Mouse (Mus musculus) forebrain, embryonic 11.5 days (tissue): ENCODE results near the gene Wfdc1. TPM values are rescaled to one million over a fixed set of nuclear protein-coding genes. Genes with fewer than 3 reads are reported as not detected.

ENCODE experiments used
- ATAC-seq: fragments of 200-750 bp; cut with Nextera tagmentation; replicated peaks from 2 replicates; pipeline ENCODE4 v1.8.0; 2017; ENCODE audit warnings: moderate TSS enrichment; ENCODE audit not compliant: low FRiP score
- DNase-seq: peaks from one replicate; pipeline ENCODE4 v3.0.0-alpha.2; 2017; ENCODE audit warnings: low spot score
- H3K27ac ChIP-seq: fragments of 300-500 bp; sonication (generic); 2 replicates; pipeline ENCODE4 v1.5.1; 2014; ENCODE audit warnings: low read depth, low read length
- H3K27me3 ChIP-seq: fragments of 300-500 bp; sonication (generic); 2 replicates; pipeline ENCODE4 v1.6.1; 2014; ENCODE audit warnings: mild to moderate bottlenecking, low read length, mixed read lengths; ENCODE audit not compliant: control insufficient read depth, insufficient read depth
- H3K36me3 ChIP-seq: fragments of 300-500 bp; sonication (generic); 2 replicates; pipeline ENCODE4 v1.6.1; 2014; ENCODE audit warnings: mild to moderate bottlenecking, low read length, moderate library complexity, mixed read lengths; ENCODE audit not compliant: control insufficient read depth, insufficient read depth
- H3K4me1 ChIP-seq: fragments of 300-500 bp; sonication (generic); replicated peaks from 2 replicates; pipeline ENCODE4 v1.6.1; 2014; ENCODE audit warnings: low read length, mixed read lengths; ENCODE audit not compliant: control insufficient read depth, insufficient read depth
- H3K4me2 ChIP-seq: fragments of 300-500 bp; sonication (generic); 2 replicates; pipeline ENCODE4 v1.6.1; 2014; ENCODE audit warnings: low read depth, mild to moderate bottlenecking, low read length, moderate library complexity, mixed read lengths; ENCODE audit not compliant: severe bottlenecking
- H3K4me3 ChIP-seq: fragments of 300-500 bp; sonication (generic); 2 replicates; pipeline ENCODE4 v1.5.1; 2014; ENCODE audit warnings: low read depth, low read length
- H3K9ac ChIP-seq: fragments of 300-500 bp; sonication (generic); 2 replicates; pipeline ENCODE4 v1.6.1; 2014; ENCODE audit warnings: low read length
- H3K9me3 ChIP-seq: fragments of 300-500 bp; sonication (generic); 2 replicates; pipeline ENCODE4 v1.6.1; 2016; ENCODE audit warnings: low read length, mixed read lengths; ENCODE audit not compliant: control insufficient read depth
- WGBS: fragments of 180-500 bp; shearing (Covaris S2); extraction: QIAGEN DNeasy Blood & Tissue Kit; methylation state at CpG from one replicate; pipeline ENCODE4 v1.1.7; 2014; 5-methylcytosine and 5-hydroxymethylcytosine counted together
- polyA plus RNA-seq: library from polyadenylated mRNA; unstranded; fragments of >200 nt; fragmentation: Nextera tagmentation; extraction: Ambion mirVana; gene quantifications from 2 replicates; pipeline ENCODE4 v1.2.1, GENCODE M21; 2014

The Wfdc1 gene
- polyA plus RNA-seq, 1 experiment from 2014 or later, result 0.63 TPM

- Histone ChIP-seq H3K36me3 (no peaks in the 10 kb centered on the region), H3K9me3 (no peaks in the 10 kb centered on the region), H3K4me2 (no peak overlapping the region), H3K9ac (no peak overlapping the region; the same call in 1 of the 2 replicates), H3K27me3 (peaks cover 15% of the 10 kb centered on the region; the same call in 1 of the 2 replicates), H3K27ac (no peak overlapping the region), H3K4me1 (peaks cover 7% of the 10 kb centered on the region; the same call in 1 of the 2 replicates), H3K4me3 (no peak overlapping the region)
- DNase-seq (peak; percentile 65), ATAC-seq (no peak)
- 17% methylated on average over 14 of the region's 14 CpGs for WGBS
These were observed 31.4 kb upstream of the Wfdc1 start for GRCm38 (mm10) chr8:119634616-119635336.

- 35% methylated on average over 6 of the region's 6 CpGs for WGBS
- Histone ChIP-seq H3K9ac (no peak within 1 kb of the TSS; the same call in 1 of the 2 replicates), H3K4me2 (no peak within 1 kb of the TSS), H3K27ac (no peak within 1 kb of the TSS), H3K27me3 (peaks cover 15% of the 10 kb centered on the region; the same call in 1 of the 2 replicates), H3K9me3 (no peaks in the 10 kb centered on the region), H3K36me3 (no peaks in the 10 kb centered on the region), H3K4me1 (peaks cover 7% of the 10 kb centered on the region; the same call in 1 of the 2 replicates), H3K4me3 (no peak within 1 kb of the TSS)
- no peak for ATAC-seq
- DNase-seq, result no peak
These were observed 30.8 kb upstream of the Wfdc1 start, which contains the start of gene Kcng4 for GRCm38 (mm10) chr8:119635378-119635777. Kcng4 (minus strand) TSS chr8:119635680.

- peaks cover 7% of the 10 kb centered on the region; the same call in 1 of the 2 replicates for H3K4me1 ChIP-seq
- no peak overlapping the region for H3K9ac ChIP-seq
- DNase-seq (no peak), ATAC-seq (no peak)
- 65% methylated on average over 2 of the region's 2 CpGs for WGBS
- H3K27ac ChIP-seq, result no peak overlapping the region
- H3K4me2 ChIP-seq, result no peak overlapping the region
- H3K4me3 ChIP-seq, result no peak overlapping the region
- no peaks in the 10 kb centered on the region for H3K9me3 ChIP-seq
- H3K27me3 ChIP-seq, result peaks cover 15% of the 10 kb centered on the region; the same call in 1 of the 2 replicates
- no peaks in the 10 kb centered on the region for H3K36me3 ChIP-seq
These were observed 30.2 kb upstream of the Wfdc1 start for GRCm38 (mm10) chr8:119635958-119636357.

GRCm38 (mm10) chr8:119636766-119637165, 29.4 kb upstream of the Wfdc1 start:
- 61% methylated on average over 7 of the region's 7 CpGs for WGBS
- DNase-seq (no peak), ATAC-seq (no peak)
- Histone ChIP-seq H3K27ac (no peak overlapping the region), H3K27me3 (peaks cover 15% of the 10 kb centered on the region; the same call in 1 of the 2 replicates), H3K4me3 (no peak overlapping the region), H3K9me3 (no peaks in the 10 kb centered on the region), H3K4me2 (no peak overlapping the region), H3K4me1 (peaks cover 7% of the 10 kb centered on the region; the same call in 1 of the 2 replicates), H3K9ac (no peak overlapping the region; the same call in 1 of the 2 replicates), H3K36me3 (no peaks in the 10 kb centered on the region)

GRCm38 (mm10) chr8:119637381-119637780, 28.8 kb upstream of the Wfdc1 start:
- H3K27ac ChIP-seq, result no peak overlapping the region
- ATAC-seq, result no peak
- no peaks in the 10 kb centered on the region for H3K9me3 ChIP-seq
- WGBS, result 87% methylated on average over 4 of the region's 4 CpGs
- no peak overlapping the region for H3K4me3 ChIP-seq
- H3K9ac ChIP-seq, result no peak overlapping the region
- no peak for DNase-seq
- no peak overlapping the region for H3K4me2 ChIP-seq
- H3K36me3 ChIP-seq, result no peaks in the 10 kb centered on the region
- H3K4me1 ChIP-seq, result peaks cover 7% of the 10 kb centered on the region; the same call in 1 of the 2 replicates
- peaks cover 13% of the 10 kb centered on the region; the same call in 1 of the 2 replicates for H3K27me3 ChIP-seq

- no peak overlapping the region for H3K27ac ChIP-seq
- H3K9ac ChIP-seq, result no peak overlapping the region
- no peaks in the 10 kb centered on the region for H3K36me3 ChIP-seq
- H3K27me3 ChIP-seq, result peaks cover 9% of the 10 kb centered on the region; the same call in 1 of the 2 replicates
- no peak for DNase-seq
- H3K4me1 ChIP-seq, result peaks cover 7% of the 10 kb centered on the region; the same call in 1 of the 2 replicates
- H3K9me3 ChIP-seq, result no peaks in the 10 kb centered on the region
- H3K4me3 ChIP-seq, result no peak overlapping the region
- WGBS, result 84% methylated on average over 6 of the region's 6 CpGs
- no peak overlapping the region for H3K4me2 ChIP-seq
- ATAC-seq, result no peak
These were observed 27.9 kb upstream of the Wfdc1 start for GRCm38 (mm10) chr8:119638261-119638660.

- Histone ChIP-seq H3K9me3 (no peaks in the 10 kb centered on the region), H3K4me2 (no peak overlapping the region), H3K4me1 (peaks cover 5% of the 10 kb centered on the region; the same call in 1 of the 2 replicates), H3K36me3 (no peaks in the 10 kb centered on the region), H3K4me3 (no peak overlapping the region), H3K27me3 (0 out of 2 replicates have a peak, but pooled peaks cover 2% of the 10 kb centered on the region), H3K9ac (no peak overlapping the region), H3K27ac (no peak overlapping the region)
- 79% methylated on average over 7 of the region's 7 CpGs for WGBS
- no peak for DNase-seq
- ATAC-seq, result no peak
These were observed 26.4 kb upstream of the Wfdc1 start for GRCm38 (mm10) chr8:119639798-119640197.

GRCm38 (mm10) chr8:119641058-119641457, 25.1 kb upstream of the Wfdc1 start:
- 88% methylated on average over 5 of the region's 5 CpGs for WGBS
- H3K4me2 ChIP-seq, result no peak overlapping the region
- no peak overlapping the region for H3K9ac ChIP-seq
- no peak overlapping the region for H3K27ac ChIP-seq
- no peak for ATAC-seq
- no peaks in the 10 kb centered on the region for H3K36me3 ChIP-seq
- H3K9me3 ChIP-seq, result no peaks in the 10 kb centered on the region
- H3K4me1 ChIP-seq, result no peaks in the 10 kb centered on the region
- H3K27me3 ChIP-seq, result no peaks in the 10 kb centered on the region
- no peak for DNase-seq
- no peak overlapping the region for H3K4me3 ChIP-seq
